Mouse (Mus musculus): Measurements from ENCODE around the gene Etl4.

GRCm38 (mm10) chr2:20520636-20521595 is 611.3 kb downstream of the Etl4 start:
- TF ChIP-seq POLR2A (IDR thresholded peaks at IDR 0.05; ENCODE audit: low read depth, low read length) = no peak
- TF ChIP-seq CTCF (IDR thresholded peaks at IDR 0.05; ENCODE audit: extremely low read depth, insufficient read length, insufficient replicate concordance, low read depth, low read length) = no peak

Data from small intestine, adult 2 months (tissue).